Mouse (Mus musculus) lung, adult 18-20 months (tissue): Measurements from ENCODE around the gene Tmem159.

ENCODE experiments used
- DNase-seq, 2 experiments: peaks; one replicate each; pipeline ENCODE4 v3.0.0; 2022; ENCODE audit warnings: mixed read lengths in 2 of 2

Gene Tmem159

DNA sequence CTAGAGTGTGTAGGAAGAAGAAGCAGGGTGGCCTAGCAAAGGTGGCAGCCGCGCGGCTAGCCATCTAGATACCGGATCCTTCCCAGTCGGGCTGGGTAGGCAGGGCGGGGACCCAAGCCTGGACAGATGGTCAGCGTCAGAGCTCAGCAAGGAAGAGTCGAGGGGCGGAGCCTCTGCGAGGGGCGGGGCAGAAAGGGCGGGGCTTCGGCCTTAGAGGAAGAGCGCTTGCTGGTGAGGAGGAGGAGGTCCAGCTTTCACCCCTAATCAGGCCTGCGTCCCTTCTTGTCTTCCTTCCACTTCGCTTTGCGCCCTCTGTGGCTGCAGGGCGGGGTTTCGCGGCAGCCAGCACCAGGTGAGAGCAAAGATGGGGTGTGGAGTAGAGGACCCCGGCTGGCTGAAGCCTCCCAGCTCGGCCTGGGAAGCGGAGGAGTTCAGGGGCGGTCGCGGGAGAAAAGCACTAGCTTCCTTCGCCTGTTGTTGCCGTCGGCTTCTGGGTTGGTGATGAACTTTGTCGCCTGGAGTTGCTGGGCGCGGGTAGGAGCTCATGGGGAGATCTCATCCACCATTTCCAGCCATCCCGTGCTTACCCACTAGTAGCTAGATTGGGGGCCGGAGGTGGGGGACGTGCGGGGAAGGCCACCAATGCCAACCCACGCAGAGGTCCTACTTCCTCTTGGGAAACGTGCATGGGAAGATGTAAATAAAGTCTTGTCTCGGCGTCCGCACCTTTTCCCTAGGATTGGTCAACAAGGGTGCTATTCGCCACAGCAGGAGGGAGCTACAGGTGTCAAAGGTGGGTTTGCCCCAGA is at the start of gene Tmem159:
Gene Tmem159, plus strand, starts transcription at position 190 of the 809 bp plus-strand sequence.
- DNase-seq = peak; percentile 90 to 95

DNA sequence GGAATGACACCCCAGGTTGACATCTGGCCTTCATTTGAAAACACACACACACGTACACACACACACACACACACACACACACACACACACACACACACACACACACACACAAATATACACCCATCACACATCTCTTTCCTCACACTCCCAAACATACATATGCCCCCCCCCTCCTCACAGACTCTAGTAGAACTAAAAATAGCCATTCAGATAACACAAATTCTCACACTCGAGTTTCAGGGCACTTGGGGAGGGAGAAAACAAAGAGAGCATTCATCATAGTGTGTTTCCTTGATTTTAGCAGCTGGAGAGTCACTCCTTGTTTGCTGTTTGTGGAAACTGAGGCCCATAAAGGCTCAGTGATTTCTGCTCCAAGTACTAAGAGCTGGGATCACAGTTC is 48.1 kb upstream of the Tmem159 start:
- DNase-seq = no peak

DNA sequence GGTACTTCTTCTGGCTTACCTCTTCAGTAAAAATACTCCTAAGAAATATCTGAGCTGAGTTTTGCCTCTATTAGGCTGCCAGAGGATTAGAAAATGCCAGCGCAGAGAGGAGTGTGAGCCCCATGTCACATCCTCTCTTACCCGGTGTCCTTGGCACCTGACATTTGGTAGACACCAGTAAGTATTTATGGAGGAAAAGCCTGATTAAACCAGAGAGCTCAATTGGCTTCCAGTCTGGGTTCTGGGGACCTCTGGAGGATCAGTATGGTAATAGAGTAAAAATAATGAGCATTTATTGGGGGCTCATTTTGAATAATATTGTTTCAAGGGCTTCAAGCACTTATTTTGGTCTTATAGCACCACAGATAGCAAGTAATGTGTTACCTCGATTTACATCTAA is 46.7 kb upstream of the Tmem159 start:
- DNase-seq = no peak

DNA sequence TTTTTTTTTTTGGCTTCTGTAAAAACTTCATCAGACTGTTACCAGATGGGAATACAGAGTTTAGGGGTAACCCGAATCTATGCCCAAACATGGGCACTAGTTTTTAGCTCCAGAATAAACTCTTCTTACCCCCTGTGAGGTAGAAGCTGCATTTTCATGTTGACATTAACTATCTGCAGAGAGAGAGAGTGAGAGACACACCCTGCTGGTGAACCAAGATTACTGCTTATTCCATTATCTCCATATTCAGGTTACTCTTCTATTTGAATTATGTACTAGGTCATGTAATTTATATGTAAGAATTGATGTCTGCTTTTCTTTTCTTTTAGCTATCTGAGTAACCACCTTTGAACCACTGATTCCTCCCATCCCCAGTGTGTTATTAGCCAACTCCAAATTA is 38.1 kb upstream of the Tmem159 start:
- DNase-seq = no peak

DNA sequence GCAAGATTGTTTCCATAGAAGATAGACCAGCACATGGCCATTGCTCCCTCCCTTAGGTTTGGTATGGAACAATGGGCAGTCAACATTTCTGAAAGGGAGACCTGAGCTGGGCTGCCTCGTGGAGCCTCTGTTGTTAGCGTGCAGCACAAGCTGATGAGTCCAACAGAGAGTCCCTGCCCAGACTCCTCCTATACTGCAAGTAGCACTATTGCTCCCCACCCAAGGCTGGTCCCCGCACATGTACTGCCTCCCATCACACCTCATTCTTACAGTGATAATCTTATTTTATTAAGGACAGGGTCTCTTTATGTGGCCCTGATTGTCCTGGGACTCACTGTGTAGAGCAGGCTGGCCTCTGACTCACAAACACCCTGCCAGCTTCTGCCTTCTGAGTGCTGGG is 34.0 kb upstream of the Tmem159 start:
- DNase-seq = no peak

DNA sequence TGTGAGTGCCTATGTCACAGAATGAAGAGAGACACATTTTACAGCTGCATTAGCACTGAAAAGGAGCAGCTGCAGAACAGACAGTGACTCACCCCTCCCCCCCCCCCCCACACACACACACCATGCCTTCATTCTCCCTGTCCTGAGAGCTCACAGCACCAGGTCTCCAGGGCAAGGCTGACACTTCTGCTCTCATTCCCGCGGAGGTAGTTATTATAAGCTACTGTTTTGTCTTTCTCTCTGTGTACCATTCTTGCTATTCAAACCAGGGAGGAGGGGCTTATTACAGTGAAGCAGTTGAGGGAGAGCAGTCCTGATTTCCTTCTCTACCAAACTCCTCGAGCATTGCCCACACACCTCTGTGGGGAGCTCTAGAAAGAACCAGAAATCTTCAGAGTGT is 33.0 kb upstream of the Tmem159 start:
- no peak for DNase-seq

DNA sequence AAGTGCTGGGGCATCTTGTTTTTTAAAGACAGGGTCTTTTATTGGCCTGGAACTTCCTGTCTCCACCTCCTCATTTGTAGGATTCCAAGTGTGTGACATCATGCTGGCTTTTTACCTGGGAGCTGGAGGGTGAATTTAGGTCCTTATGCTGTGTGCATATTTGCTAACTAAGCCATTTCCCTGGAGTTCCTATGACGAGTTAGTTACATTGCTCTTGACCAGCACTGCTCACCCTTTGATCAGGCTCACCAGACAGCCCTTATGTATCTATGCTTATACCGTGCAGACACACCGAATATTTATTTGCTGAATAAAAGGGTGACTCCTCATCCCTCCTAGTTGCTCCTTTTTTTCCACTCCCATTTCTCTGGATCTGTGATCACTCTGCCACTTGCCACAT is 22.0 kb upstream of the Tmem159 start:
- no peak for DNase-seq

DNA sequence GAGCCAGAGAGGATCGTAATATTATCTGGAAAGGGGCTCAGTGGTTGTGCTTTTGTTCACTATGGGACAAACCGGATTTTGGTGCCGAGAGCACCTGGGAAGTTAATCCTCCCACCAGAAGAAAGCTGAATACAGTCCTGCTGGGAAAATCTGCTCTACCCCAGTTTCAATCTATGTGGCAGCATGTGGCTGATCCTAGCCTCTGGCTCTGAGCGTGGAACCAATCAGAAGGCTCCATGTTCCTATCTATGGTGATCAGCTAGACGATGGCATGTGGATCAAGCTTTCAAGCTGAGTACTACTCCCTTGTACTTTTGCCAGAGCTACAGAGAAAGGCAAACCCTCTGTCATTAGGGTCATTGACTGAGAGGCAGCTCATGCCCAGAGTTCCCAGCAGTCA is 9.1 kb upstream of the Tmem159 start:
- DNase-seq = no peak

DNA sequence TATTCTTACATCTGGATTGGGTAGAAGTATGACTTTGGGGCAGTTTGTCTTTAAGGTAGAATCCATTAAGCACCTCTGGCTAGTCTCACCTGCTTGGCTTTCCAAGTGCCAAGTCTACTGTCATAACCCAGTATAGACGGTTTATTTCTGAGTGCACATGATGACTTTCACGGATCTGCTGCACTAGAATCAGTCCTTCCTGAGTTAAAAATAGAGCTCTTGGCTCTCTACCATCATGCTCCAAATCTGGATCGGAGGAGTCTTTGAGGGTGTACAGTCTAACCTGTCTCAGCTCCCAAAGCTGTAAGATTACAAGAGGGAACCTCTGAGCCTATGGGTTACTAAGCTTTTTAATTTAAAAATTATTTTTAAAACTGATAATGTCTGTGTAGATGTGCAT is 7.9 kb upstream of the Tmem159 start:
- no peak for DNase-seq

DNA sequence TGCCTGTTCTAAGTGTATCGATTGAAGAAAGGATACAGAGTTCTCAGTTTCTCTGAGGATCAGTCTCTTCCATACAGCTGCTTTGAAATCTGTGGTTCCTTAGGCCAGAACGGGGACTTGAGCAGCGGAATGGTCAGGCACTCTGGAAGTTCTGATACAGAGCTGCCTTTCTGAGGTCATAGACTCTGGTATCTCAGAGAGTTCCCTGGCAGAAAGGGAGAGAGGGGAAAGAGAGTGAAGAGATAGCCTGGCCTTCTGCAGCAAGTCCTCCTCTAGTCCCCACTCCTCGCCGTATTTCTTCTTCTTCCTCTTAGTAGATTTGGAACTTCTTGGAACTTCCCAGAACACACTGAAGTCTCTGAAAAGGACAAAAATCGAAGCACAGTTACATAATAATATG is 7.0 kb upstream of the Tmem159 start, which contains the start of gene Dnah3:
Gene Dnah3, minus strand, starts transcription at position 101 of the 400 bp plus-strand sequence.
- no peak for DNase-seq

DNA sequence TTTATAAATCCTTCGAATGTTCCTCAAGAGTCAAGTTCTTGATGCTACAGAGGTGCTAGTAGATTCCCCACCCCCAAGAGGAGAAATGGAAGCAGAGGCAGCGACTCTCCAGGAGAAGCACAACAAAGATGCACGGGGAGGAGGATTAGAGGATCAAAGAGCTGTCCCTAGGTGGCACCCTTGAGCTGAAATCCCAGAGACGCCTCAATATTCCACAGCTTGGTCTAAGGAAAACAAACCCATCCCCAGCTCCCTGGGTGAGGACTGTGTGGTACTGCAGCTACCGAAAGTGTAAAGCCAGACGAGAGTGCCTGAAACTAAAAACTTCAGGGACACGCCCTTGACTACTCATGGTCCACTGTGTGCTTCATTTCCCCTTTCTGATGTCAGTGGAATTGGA is 4.3 kb upstream of the Tmem159 start:
- peak; percentile 62 to 70 for DNase-seq

DNA sequence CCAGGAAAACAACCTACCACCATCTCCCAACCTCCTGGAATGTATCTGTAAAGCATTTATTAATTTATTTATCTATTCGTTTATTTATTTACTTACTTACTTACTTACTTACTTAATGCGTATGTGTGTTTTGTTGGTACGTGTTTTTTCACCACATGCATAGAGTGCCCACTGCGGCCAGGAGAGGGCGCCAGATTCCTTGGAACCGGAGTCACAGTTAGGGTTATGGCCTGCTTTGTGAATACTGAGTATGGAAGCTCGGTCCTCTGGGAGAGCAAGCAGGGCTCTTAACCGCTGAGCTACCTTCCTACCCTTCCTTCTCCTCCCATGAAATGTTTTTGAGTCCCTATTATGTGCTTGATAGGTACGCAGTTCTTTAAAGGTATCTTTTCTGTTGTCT is 3.8 kb upstream of the Tmem159 start:
- DNase-seq = peak; percentile 80 to 86

DNA sequence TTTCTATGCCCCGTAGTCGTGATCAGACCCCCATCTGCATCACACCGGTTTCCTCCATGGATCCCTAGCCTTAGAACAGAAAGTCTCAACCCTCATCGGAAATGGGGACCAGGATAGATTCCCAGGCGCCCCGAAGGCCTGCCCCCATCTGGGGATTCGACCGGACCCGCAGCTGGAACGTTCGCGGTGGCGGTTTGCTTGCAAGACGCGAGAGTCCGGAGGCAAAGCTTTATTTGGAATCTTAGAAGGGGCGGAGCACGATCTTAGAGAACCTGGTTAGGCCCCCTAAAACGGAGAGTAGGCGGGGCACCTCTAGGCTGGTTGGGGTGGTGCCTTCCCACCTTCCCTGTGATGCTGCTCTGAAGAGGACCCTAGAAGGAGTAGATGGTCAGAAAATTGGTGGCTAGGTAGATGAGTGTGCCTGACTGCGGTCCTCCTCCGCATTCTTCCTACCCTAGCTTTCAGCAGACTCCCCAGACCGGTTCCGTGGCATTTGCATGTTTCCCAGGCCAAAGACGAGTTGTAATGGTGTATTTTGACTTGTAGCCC is 940 bp downstream of the Tmem159 start:
- peak; percentile 71 to 77 for DNase-seq

DNA sequence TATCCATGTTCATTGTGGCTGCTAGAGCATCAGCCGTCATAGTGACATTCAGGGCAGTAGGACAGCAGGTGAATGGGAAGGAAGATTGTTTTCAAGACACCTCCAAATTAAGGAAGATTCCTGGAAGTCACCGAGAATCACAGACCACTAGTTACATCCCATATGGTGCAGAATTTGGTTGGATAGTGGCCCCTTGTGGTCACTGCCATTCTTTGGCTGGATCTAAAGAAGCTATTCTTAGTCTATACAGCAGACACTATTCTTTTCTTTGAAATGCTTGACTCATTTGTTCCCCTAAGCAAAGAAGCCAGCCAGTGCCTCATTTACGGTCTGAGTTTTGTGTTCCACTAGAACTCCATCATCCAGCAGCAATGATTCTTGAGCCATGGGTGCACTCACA is 2.8 kb downstream of the Tmem159 start:
- DNase-seq = no peak

DNA sequence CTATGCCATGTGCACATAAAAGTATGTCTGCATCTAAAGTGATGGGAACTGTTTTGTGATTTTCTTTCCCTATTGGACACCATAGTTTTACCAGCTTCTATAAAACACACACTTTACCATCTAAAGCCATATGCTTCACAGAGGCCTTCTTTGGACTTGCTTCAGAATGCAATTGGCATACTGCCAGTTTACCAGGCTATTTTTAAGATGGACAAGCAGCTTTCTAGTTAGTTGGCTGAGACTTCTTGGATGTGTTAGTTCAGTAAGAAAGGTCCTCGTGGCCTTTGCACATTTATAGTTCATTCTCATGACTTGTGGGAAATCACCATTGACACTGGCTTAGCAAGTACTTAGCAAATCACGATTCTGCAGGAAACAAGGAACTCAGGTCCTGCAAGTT is 4.2 kb downstream of the Tmem159 start:
- no peak for DNase-seq

DNA sequence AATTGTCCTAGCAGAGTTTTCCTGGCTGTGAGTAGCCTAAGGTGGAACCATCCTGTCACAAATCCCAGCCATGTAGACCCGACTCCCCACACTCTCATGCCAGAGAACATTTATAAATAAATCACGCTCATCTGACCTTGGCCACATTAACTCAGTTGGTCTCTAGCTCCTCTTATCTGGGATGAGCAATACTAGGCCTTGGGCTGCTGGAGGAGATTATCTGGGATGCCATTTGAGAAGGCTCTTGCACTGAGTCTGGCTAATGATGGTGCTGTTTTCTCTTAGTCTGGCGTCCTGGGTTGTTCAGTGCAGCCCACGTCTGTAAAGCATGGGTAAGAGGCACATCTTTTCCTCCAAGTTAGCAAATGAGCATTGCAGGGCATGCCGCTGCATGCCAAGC is 7.5 kb downstream of the Tmem159 start:
- DNase-seq = no peak

DNA sequence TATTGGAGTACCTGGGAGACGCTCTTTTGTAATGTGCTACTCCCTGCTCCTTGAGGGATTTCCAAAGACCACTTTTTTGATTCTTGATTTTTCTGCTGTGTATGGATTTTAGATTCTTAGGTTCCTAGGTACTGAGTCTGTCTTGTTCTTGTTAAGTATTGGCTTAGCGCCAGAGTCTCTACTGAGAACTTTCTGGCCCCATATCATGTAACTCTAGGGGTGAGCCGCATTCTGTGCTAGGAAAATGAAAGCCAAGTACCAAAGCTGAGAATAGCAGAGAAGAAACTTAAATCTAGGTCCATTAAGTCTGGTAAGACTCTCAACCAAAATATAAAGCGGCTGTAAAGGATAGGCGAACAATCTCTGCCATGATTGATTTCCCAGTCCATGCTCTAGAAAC is 14.8 kb downstream of the Tmem159 start:
- no peak for DNase-seq

DNA sequence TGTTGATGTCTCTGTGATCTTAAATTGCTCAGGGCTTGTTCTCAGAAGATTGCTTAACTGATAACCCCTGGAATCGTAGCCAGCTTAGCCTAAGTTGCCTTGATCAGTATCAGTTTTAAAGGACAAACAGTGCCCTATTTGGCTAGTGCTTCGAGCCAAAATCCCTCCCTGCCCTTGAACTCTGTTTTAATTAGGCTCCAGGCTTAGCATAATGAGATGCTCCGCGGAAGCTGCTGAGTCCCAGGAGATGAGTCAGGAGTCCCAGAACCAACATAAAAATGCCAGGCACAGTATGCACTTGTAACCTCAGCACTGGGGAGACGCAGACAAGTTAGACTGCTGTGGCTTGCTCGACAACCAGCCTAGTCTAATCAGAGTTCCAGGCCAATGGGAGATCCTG is 15.4 kb downstream of the Tmem159 start:
- no peak for DNase-seq

DNA sequence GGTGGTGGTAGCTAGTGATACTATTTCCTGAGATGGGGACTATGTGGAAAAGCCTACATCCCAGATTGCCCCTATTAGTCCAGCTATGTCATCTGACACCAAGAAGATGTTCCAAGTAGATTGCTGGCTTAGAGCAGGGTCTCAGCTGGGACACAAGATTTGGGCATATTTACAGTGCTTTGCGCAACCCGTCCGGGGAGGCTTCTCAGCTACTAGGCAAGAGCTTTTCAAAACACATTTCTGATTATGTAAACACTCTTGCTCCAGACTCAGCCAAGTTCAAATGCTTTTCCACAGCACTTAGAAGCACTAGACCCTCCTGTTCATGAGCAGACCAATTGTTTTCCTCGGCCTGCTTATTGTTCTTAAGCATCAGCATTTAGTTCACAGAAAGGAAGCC is 21.6 kb downstream of the Tmem159 start:
- peak; percentile 75 to 79 for DNase-seq

DNA sequence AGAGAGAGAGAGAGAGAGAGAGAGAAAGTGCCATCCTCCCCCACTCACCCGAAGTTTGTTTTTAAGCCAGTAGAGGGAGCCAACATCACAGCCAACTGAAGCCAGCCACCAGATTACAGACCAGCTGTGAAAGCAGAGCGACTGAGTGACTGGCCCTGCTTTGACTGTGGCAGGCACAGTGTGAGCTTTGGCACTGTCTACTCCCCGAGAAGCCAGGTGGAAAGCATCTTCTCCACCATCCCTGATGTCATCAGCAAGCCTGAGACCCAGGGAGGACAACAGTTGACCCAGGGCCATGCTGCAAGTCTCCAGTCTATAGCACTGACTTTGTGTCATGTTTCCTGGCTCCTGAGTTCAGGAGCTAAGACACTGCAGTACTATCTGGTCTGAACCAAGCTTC is 22.7 kb downstream of the Tmem159 start:
- DNase-seq = peak; percentile 69 to 79

DNA sequence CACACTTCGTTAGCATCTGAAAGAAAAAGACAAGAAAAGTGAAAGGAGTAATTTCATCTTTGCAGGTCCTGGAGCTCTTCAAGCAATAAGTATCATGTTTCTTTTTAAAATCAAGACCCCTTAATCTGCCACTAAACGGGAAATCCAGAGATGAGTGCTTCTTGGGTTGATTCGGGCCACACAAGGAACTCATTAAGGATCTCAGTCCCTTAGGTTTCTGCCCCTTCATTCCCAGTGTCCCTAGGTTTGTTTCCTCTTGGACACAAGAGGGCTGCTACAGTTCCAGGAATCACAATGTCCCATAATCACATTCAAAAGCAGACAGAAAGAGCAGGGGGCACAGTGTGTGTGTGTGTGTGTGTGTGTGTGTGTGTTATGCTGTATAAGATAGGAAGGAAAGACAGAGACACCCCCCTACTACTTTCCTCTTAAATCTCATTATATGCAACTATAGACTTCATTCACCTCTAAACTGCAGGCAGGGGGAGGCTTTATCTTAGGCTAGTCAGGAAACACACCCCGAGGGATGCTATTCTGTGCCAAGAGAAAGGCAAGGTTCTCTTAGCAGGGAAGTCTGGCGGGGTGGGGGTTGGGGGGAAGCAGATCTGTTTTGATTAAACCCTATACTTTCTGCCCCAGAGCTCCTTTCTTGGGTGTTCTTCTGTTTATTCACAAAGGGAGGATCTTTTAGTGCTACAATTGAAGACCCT is 25.0 kb downstream of the Tmem159 start:
- DNase-seq = no peak

DNA sequence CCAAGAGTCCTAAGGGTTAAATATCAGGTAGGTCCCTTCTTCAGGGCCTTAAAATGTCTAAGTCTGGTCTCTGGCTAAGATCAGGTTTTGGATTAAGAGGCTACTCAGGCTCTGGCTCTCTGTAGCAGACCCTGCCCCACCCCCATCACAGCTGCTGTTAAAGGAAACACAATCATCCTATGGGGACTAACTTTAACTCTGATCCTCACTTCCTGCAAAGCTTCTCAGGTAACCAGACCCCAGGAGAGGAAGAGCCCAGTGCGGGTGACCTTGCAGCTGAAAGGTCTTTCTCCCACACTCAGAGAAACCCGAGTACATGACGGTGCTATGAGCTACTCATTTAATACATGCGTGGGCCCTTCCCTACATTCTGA is 25.5 kb downstream of the Tmem159 start:
- DNase-seq = no peak

DNA sequence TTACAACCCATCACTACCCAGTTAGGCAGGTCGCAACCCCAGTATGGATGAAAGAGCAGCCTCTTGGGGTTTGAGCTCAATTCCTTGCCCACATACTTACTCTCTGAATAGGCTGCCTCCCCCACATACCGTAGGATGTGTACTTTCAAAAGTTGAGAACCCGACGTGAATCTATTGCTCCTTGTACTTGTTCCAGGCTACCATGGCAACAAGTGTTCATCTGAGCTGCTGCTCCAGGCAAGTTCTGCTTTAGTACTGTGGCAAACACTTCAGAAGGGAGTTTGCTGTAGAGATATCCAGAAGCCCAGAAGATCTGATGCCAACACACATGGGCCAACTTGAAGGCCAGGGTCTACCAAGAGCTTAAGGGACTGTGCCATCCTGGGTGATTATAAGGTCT is 26.8 kb downstream of the Tmem159 start:
- DNase-seq = peak; percentile 52 to 78

DNA sequence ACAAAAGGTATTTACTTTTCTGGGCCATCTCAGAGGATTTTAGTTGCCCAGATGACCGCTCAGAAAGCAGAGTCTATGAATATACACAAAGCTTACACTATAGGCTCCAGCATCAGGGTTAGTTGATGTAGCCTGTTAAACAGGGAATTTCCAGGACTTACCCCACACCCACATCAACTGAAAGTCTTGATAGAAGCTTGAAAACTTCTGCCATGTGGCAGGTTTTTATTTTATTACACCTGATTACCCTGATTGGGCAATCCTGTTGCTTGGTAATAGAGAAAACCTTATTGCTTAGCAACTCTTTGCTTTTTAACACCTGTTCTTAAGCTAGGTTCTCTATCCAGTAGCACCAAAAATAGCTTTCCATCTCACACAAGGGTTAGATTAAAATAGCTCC is 40.6 kb downstream of the Tmem159 start:
- DNase-seq = no peak
